Comparison of ENCODE assay signal across 8 mouse cellular contexts in genomic region chr13:108315702-108316486, GRCm38 (mm10). TPM values are rescaled to one million over a fixed set of nuclear protein-coding genes. Genes with fewer than 3 reads are reported as not detected.
DNase-seq lines count a peak whose midpoint lies in the region; ATAC-seq and TF ChIP-seq lines count a peak whose summit lies in the region.

Gene Depdc1b, plus strand, starts transcription at chr13:108316332.

- no peak within 1 kb of the TSS for H3K27ac ChIP-seq in ES-E14 (ENCODE audit: insufficient read depth, low read depth, low read length, poor library complexity, severe bottlenecking)
- H3K27ac ChIP-seq in forebrain, embryonic 16.5 days (ENCODE audit: low read length): 0 out of 2 replicates have a peak within 1 kb of the TSS, but pooled peaks have one; percentile 38
- H3K27ac ChIP-seq in lung, embryonic 15.5 days: peak within 1 kb of the TSS; percentile 87

- H3K9ac ChIP-seq in ES-E14 (ENCODE audit: insufficient read depth, low read depth, low read length, poor library complexity, severe bottlenecking): peak within 1 kb of the TSS; percentile 92
- H3K9ac ChIP-seq in forebrain, embryonic 16.5 days (replicated peaks; ENCODE audit: low read depth, low read length): peak within 1 kb of the TSS; percentile 75
- peak within 1 kb of the TSS; percentile 68 for H3K9ac ChIP-seq in lung, embryonic 15.5 days

- H3K36me3 ChIP-seq in ES-E14 (ENCODE audit: control insufficient read depth, insufficient read depth, low read length, poor library complexity, severe bottlenecking): no peaks in the 10 kb centered on the region
- H3K36me3 ChIP-seq in forebrain, embryonic 16.5 days (ENCODE audit: control insufficient read depth, insufficient read depth): no peaks in the 10 kb centered on the region
- H3K36me3 ChIP-seq in lung, embryonic 15.5 days: no peaks in the 10 kb centered on the region

- no peaks in the 10 kb centered on the region for H3K9me3 ChIP-seq in ES-E14 (ENCODE audit: control insufficient read depth, insufficient read depth, low read depth, low read length)
- no peaks in the 10 kb centered on the region for H3K9me3 ChIP-seq in forebrain, embryonic 16.5 days (ENCODE audit: control insufficient read depth, low read length)
- H3K9me3 ChIP-seq in lung, embryonic 15.5 days: no peaks in the 10 kb centered on the region

- H3K4me2 ChIP-seq in forebrain, embryonic 16.5 days (ENCODE audit: low read length): peak within 1 kb of the TSS; percentile 94
- peak within 1 kb of the TSS; percentile 94 for H3K4me2 ChIP-seq in lung, embryonic 15.5 days

- peak within 1 kb of the TSS; percentile 82 to 94 for H3K4me3 ChIP-seq in ES-E14 (ENCODE audit: insufficient read depth in 1 of 2, low read depth in 1 of 2, low read length in 2 of 2, poor library complexity in 1 of 2, severe bottlenecking in 1 of 2)
- H3K4me3 ChIP-seq in forebrain, embryonic 16.5 days (replicated peaks; ENCODE audit: low read length): peak within 1 kb of the TSS; percentile 90
- peak within 1 kb of the TSS; percentile 92 for H3K4me3 ChIP-seq in lung, embryonic 15.5 days

- peak; percentile 96 for DNase-seq in ES-E14 (ENCODE audit: low read depth, low spot score)
- DNase-seq in cerebellum, adult 11-12 months: peak; percentile 90
- peak; percentile 97 for DNase-seq in heart, postnatal 4 days
- DNase-seq in layer of hippocampus, adult 8-10 months (ENCODE audit: low spot score in 2 of 2): peak; percentile 92
- peak; percentile 89 for DNase-seq in ovary, adult 18-20 months (ENCODE audit: low spot score)
- DNase-seq in thymus, postnatal 0 days (ENCODE audit: low spot score): peak; percentile 95

- peak; percentile 99 for ATAC-seq in forebrain, embryonic 16.5 days
- peak; percentile 96 for ATAC-seq in lung, embryonic 15.5 days (ENCODE audit: borderline replicate concordance, extremely low read depth, low FRiP score, low TSS enrichment)

- no peaks in the 10 kb centered on the region for H3K4me1 ChIP-seq in ES-E14 (ENCODE audit: control insufficient read depth in 2 of 2, insufficient read depth in 2 of 2, low read length in 2 of 2, poor library complexity in 1 of 2)
- peaks cover 13% of the 10 kb centered on the region for H3K4me1 ChIP-seq in forebrain, embryonic 16.5 days (replicated peaks; ENCODE audit: control insufficient read depth, insufficient read depth, low read length)
- peaks cover 17% of the 10 kb centered on the region for H3K4me1 ChIP-seq in lung, embryonic 15.5 days

- H3K27me3 ChIP-seq in forebrain, embryonic 16.5 days (replicated peaks; ENCODE audit: control insufficient read depth, insufficient read depth, low read length): no peaks in the 10 kb centered on the region
- no peaks in the 10 kb centered on the region for H3K27me3 ChIP-seq in lung, embryonic 15.5 days

- under 1% methylated on average over 48 of the region's 48 CpGs for WGBS in forebrain, embryonic 16.5 days
- WGBS in lung, embryonic 15.5 days: under 1% methylated on average over 48 of the region's 48 CpGs

- in situ Hi-C loops in ES-E14 (cut with MboI; ENCODE audit: low sequenced_read_pairs in 2 of 2, unreplicated experiment in 2 of 2): no loop called here

TF ChIP-seq in ES-E14, 5 proteins besides CTCF, POLR2A, EP300 and RAD21:
- TF ChIP-seq CHD2 (IDR thresholded peaks at IDR 0.05; ENCODE audit: low read depth, low read length) (no peak), MAFK (IDR thresholded peaks at IDR 0.05; ENCODE audit: insufficient read depth, low read depth, low read length) (no peak)
TF ChIP-seq in ES-E14: peak in this region for 0.

RNA-seq across cellular contexts. Expression of gene Depdc1b, which starts in this region (rescaled TPM):
- 18.2 and 23.1 TPM in 2 replicates for total RNA-seq in ES-E14 (2012; rRNA removed)
- polyA plus RNA-seq in forebrain, embryonic 16.5 days (2015; fragmentation: Nextera tagmentation; extraction: Ambion mirVana): 5.4 and 5.8 TPM in 2 replicates
- 1 to 10 TPM; 4.7 to 8.2 TPM for total RNA-seq in heart, postnatal 4 days (2021)
- under 1 TPM; 0.17 to 0.34 (median 0.25) TPM for total RNA-seq in layer of hippocampus, adult 8-10 months (2022)
- 13.4 and 15.2 TPM in 2 replicates for polyA plus RNA-seq in lung, embryonic 15.5 days (2015; fragmentation: Nextera tagmentation; extraction: Ambion mirVana)
- 11.9 and 14.3 TPM in 2 replicates for polyA plus RNA-seq in thymus, postnatal 0 days (2015; fragmentation: Nextera tagmentation; extraction: Ambion mirVana)

Comparison
In these comparisons a context has a peak if more than half of its experiments do, and no peak if none do; other contexts are left out.
1. RNA of gene Depdc1b (total RNA-seq): 18.2 to 23.1 TPM in ES-E14 and 4.7 to 8.2 TPM in heart, postnatal 4 days; 0.17 to 0.34 TPM in layer of hippocampus, adult 8-10 months; every median in the first group is over 4 times any median in the second.
2. Peak in DNase-seq in layer of hippocampus, adult 8-10 months; RNA of the gene not detected or under 1 TPM.
3. Peak in every context shown above with its lines, with median percentiles within 50 percentile points of each other: DNase-seq, H3K4me3 ChIP-seq and H3K9ac ChIP-seq.